Mouse (Mus musculus) limb, embryonic 11.5 days (tissue): ENCODE measurements around the gene Ccdc91. TPM values are rescaled to one million over a fixed set of nuclear protein-coding genes. Genes with fewer than 3 reads are reported as not detected.

ENCODE experiments used
- ATAC-seq: fragments of 200-750 bp; cut with Nextera tagmentation; 2 replicates; pipeline ENCODE4 v1.8.0; 2017; ENCODE audit warnings: low read depth; ENCODE audit not compliant: insufficient number of reproducible peaks, low FRiP score, low TSS enrichment
- DNase-seq: peaks from one replicate; pipeline ENCODE4 v3.0.0-alpha.2; 2015; ENCODE audit warnings: low spot score
- H3K27ac ChIP-seq: fragments of 300-500 bp; sonication (generic); replicated peaks from 2 replicates; pipeline ENCODE4 v1.5.1; 2014; ENCODE audit warnings: low read depth, mild to moderate bottlenecking, low read length
- H3K27me3 ChIP-seq: fragments of 300-500 bp; sonication (generic); 2 replicates; pipeline ENCODE4 v1.6.1; 2014; ENCODE audit warnings: mild to moderate bottlenecking, low read length, mixed read lengths; ENCODE audit not compliant: control insufficient read depth, insufficient read depth
- H3K36me3 ChIP-seq: fragments of 300-500 bp; sonication (generic); 2 replicates; pipeline ENCODE4 v1.6.1; 2014; ENCODE audit warnings: mild to moderate bottlenecking, low read length, moderate library complexity, mixed read lengths; ENCODE audit not compliant: control insufficient read depth, insufficient read depth
- H3K4me1 ChIP-seq: fragments of 300-500 bp; sonication (generic); 2 replicates; pipeline ENCODE4 v1.6.1; 2014; ENCODE audit warnings: low read length, mixed read lengths; ENCODE audit not compliant: control insufficient read depth, insufficient read depth
- H3K4me2 ChIP-seq: fragments of 300-500 bp; sonication (generic); 2 replicates; pipeline ENCODE4 v1.6.1; 2014; ENCODE audit warnings: low read depth, mild to moderate bottlenecking, moderate library complexity; ENCODE audit not compliant: severe bottlenecking
- H3K4me3 ChIP-seq: fragments of 300-500 bp; sonication (generic); 2 replicates; pipeline ENCODE4 v1.5.1; 2014; ENCODE audit warnings: low read depth, low read length
- H3K9ac ChIP-seq: fragments of 300-500 bp; sonication (generic); 2 replicates; pipeline ENCODE4 v1.6.1; 2014; ENCODE audit warnings: mild to moderate bottlenecking, low read length
- H3K9me3 ChIP-seq: fragments of 300-500 bp; sonication (generic); 2 replicates; pipeline ENCODE4 v1.6.1; 2016; ENCODE audit warnings: low read length; ENCODE audit not compliant: control insufficient read depth
- WGBS: fragments of 180-500 bp; shearing (Covaris S2); extraction: QIAGEN DNeasy Blood & Tissue Kit; methylation state at CpG from one replicate; pipeline ENCODE4 v1.1.7; 2014; 5-methylcytosine and 5-hydroxymethylcytosine counted together
- polyA plus RNA-seq: library from polyadenylated mRNA; unstranded; fragments of >200 nt; fragmentation: Nextera tagmentation; extraction: Ambion mirVana; gene quantifications from 2 replicates; pipeline ENCODE4 v1.2.1, GENCODE M21; 2014

Ccdc91 gene
- polyA plus RNA-seq, 1 experiment from 2014 or later = 26.9 TPM

GRCm38 (mm10) chr6:147676214-147676613, 200.6 kb downstream of the Ccdc91 start:
- no peak overlapping the region for H3K4me2 ChIP-seq
- no peak overlapping the region for H3K9ac ChIP-seq
- H3K36me3 ChIP-seq = no peaks in the 10 kb centered on the region
- H3K4me3 ChIP-seq = no peak overlapping the region
- H3K27ac ChIP-seq = no peak overlapping the region
- H3K9me3 ChIP-seq = no peaks in the 10 kb centered on the region
- no peaks in the 10 kb centered on the region for H3K4me1 ChIP-seq
- no peaks in the 10 kb centered on the region for H3K27me3 ChIP-seq
- 95% methylated on average over 1 of the region's 1 CpGs for WGBS
- ATAC-seq = no peak
- no peak for DNase-seq

Other genes starting within 250 kb of the Ccdc91 start
- 1.3 and 2.3 TPM in 2 replicates for gene Pthlh, start 211.6 kb upstream of the Ccdc91 start, polyA plus RNA-seq